Mouse (Mus musculus) embryonic facial prominence, embryonic 13.5 days (tissue): ENCODE data around the gene Olfr872. TPM values are rescaled to one million over a fixed set of nuclear protein-coding genes. Genes with fewer than 3 reads are reported as not detected.

Source experiments
- polyA plus RNA-seq: library from polyadenylated mRNA; unstranded; fragments of >200 nt; fragmentation: Nextera tagmentation; extraction: Ambion mirVana; gene quantifications from 2 replicates; pipeline ENCODE4 v1.2.1, GENCODE M21; 2015

Olfr872 gene
- polyA plus RNA-seq, 1 experiment from 2014 or later = not detected

Other genes starting within 250 kb of the Olfr872 start
- gene Olfr866, start 209.1 kb upstream of the Olfr872 start, polyA plus RNA-seq = not detected in 2 replicates
- gene Olfr867, start 179.6 kb upstream of the Olfr872 start, polyA plus RNA-seq = not detected in 2 replicates
- not detected in 2 replicates for gene Olfr868, start 138.5 kb upstream of the Olfr872 start, polyA plus RNA-seq
- gene Olfr869, start 108.1 kb upstream of the Olfr872 start, polyA plus RNA-seq = not detected in 2 replicates
- gene Olfr870, start 63.1 kb upstream of the Olfr872 start, polyA plus RNA-seq = not detected in 2 replicates
- not detected in 2 replicates for gene Olfr871, start 24.9 kb upstream of the Olfr872 start, polyA plus RNA-seq
- not detected in 2 replicates for gene Olfr39, start 45.2 kb downstream of the Olfr872 start, polyA plus RNA-seq
- gene Olfr873, start 61.4 kb downstream of the Olfr872 start, polyA plus RNA-seq = 0.10 TPM in 1 of 2 replicates, not detected in the other
- gene Olfr18, start 99.0 kb downstream of the Olfr872 start, polyA plus RNA-seq = not detected in 2 replicates
- gene Zfp560, start 148.1 kb downstream of the Olfr872 start, polyA plus RNA-seq = 33.3 and 37.6 TPM in 2 replicates
- 18.2 and 18.7 TPM in 2 replicates for gene Zfp26, start 223.0 kb downstream of the Olfr872 start, polyA plus RNA-seq